Comparison of ENCODE assay signal across 15 mouse cellular contexts in the genomic region with DNA sequence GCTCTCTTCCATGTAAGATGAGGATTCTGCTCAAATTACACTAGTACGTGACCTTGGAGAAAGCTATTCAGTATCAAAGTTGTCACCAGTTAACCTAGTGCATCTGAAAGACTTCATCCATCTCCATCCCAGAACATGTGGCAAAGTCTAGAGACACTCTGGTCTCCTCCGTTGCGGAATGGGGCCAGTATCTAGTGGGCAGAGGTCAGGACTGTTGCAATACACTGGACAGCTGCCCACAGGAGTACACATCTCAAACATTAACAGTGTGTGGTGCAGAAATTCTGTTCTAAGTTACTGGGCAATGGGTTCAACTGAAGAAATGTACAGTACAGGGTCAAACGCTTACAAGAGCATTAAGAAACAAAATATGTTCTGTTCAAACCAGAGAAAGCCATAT. TPM values are rescaled to one million over a fixed set of nuclear protein-coding genes. Genes with fewer than 3 reads are reported as not detected.
A peak's percentile ranks its signal among the peaks of the same experiment; 100 is the strongest.
DNase-seq lines count a peak whose midpoint lies in the region; ATAC-seq and TF ChIP-seq lines count a peak whose summit lies in the region.
"Had no signal": no experiment of that assay in that cellular context is flagged by ENCODE, and none has a peak within 500 bp of the region (broad histone marks: within the 10 kb centered on the region; RNA-seq: fewer than 3 reads in every experiment).

No protein-coding gene starts in this region.

- no peak for TF ChIP-seq CTCF in kidney, adult 2 months (conservative IDR thresholded peaks at IDR 0.05; ENCODE audit: insufficient read depth, insufficient read length, low read depth, low read length)

- H3K4me1 ChIP-seq in liver, embryonic 13.5 days (replicated peaks): peaks cover 76% of the 10 kb centered on the region
- peaks cover 69% of the 10 kb centered on the region for H3K4me1 ChIP-seq in liver, embryonic 12.5 days
- peaks cover 61% of the 10 kb centered on the region for H3K4me1 ChIP-seq in kidney, adult 2 months (ENCODE audit: control insufficient read depth, insufficient read depth, low read length)
- H3K4me1 ChIP-seq in liver, embryonic 15.5 days (replicated peaks): peaks cover 72% of the 10 kb centered on the region
- peaks cover 18% of the 10 kb centered on the region for H3K4me1 ChIP-seq in hindbrain, embryonic 13.5 days (replicated peaks)

- no peak for DNase-seq in liver, embryonic 13.5 days
- peak; percentile 94 for DNase-seq in kidney, adult 2 months
- DNase-seq in skeletal muscle tissue, adult 2 months (ENCODE audit: low read depth, low spot score): peak; percentile 36
- DNase-seq in thymus, postnatal 36 days: no peak
- DNase-seq: cerebellum, adult 2 months; heart, postnatal 10 days; right cerebral cortex, postnatal 4 days had no signal

- H3K4me3 ChIP-seq in liver, embryonic 13.5 days (replicated peaks): no peak overlapping the region
- no peak overlapping the region for H3K4me3 ChIP-seq in liver, embryonic 12.5 days
- H3K4me3 ChIP-seq in kidney, adult 2 months (ENCODE audit: insufficient read depth, low read depth, low read length): no peak overlapping the region
- H3K4me3 ChIP-seq in liver, embryonic 15.5 days (replicated peaks): no peak overlapping the region
- H3K4me3 ChIP-seq in hindbrain, embryonic 13.5 days: no peak overlapping the region
- H3K4me3 ChIP-seq: limb, embryonic 13.5 days had no signal

- no peaks in the 10 kb centered on the region for H3K27me3 ChIP-seq in liver, embryonic 13.5 days
- H3K27me3 ChIP-seq in liver, embryonic 12.5 days (replicated peaks): no peaks in the 10 kb centered on the region
- H3K27me3 ChIP-seq in kidney, adult 2 months (replicated peaks; ENCODE audit: control insufficient read depth, insufficient read depth, low read length): no peaks in the 10 kb centered on the region
- H3K27me3 ChIP-seq in liver, embryonic 15.5 days: no peaks in the 10 kb centered on the region
- H3K27me3 ChIP-seq in hindbrain, embryonic 13.5 days: no peaks in the 10 kb centered on the region
- H3K27me3 ChIP-seq: limb, embryonic 13.5 days; Patski had no signal

- no peak overlapping the region for H3K4me2 ChIP-seq in liver, embryonic 13.5 days
- no peak overlapping the region for H3K4me2 ChIP-seq in liver, embryonic 12.5 days
- no peak overlapping the region for H3K4me2 ChIP-seq in liver, embryonic 15.5 days
- H3K4me2 ChIP-seq in hindbrain, embryonic 13.5 days: no peak overlapping the region
- H3K4me2 ChIP-seq: limb, embryonic 13.5 days had no signal

- WGBS in liver, embryonic 13.5 days (ENCODE audit: insufficient replicate concordance): 82% methylated on average over 4 of the region's 4 CpGs
- WGBS in liver, embryonic 12.5 days (ENCODE audit: insufficient replicate concordance): 80% methylated on average over 4 of the region's 4 CpGs
- WGBS in kidney, adult 2 months: 33% methylated on average over 4 of the region's 4 CpGs
- WGBS in liver, embryonic 15.5 days (ENCODE audit: insufficient replicate concordance): 76% methylated on average over 4 of the region's 4 CpGs
- 90% methylated on average over 4 of the region's 4 CpGs for WGBS in hindbrain, embryonic 13.5 days

- H3K27ac ChIP-seq in liver, embryonic 13.5 days: peak overlapping the region; percentile 35; the same call in 1 of the 2 replicates
- H3K27ac ChIP-seq in liver, embryonic 12.5 days: no peak overlapping the region
- H3K27ac ChIP-seq in kidney, adult 2 months (ENCODE audit: insufficient read depth, low read depth, low read length): peak overlapping the region; percentile 83
- peak overlapping the region; percentile 56; the same call in 1 of the 2 replicates for H3K27ac ChIP-seq in liver, embryonic 15.5 days (replicated peaks)
- no peak overlapping the region for H3K27ac ChIP-seq in hindbrain, embryonic 13.5 days
- H3K27ac ChIP-seq: hindbrain, postnatal 0 days; limb, embryonic 13.5 days had no signal

- H3K9me3 ChIP-seq in liver, embryonic 13.5 days (replicated peaks): no peaks in the 10 kb centered on the region
- no peaks in the 10 kb centered on the region for H3K9me3 ChIP-seq in liver, embryonic 12.5 days (replicated peaks)
- no peaks in the 10 kb centered on the region for H3K9me3 ChIP-seq in liver, embryonic 15.5 days (replicated peaks)
- no peaks in the 10 kb centered on the region for H3K9me3 ChIP-seq in hindbrain, embryonic 13.5 days
- H3K9me3 ChIP-seq: limb, embryonic 13.5 days had no signal

- peaks cover 14% of the 10 kb centered on the region for H3K36me3 ChIP-seq in liver, embryonic 13.5 days
- H3K36me3 ChIP-seq in liver, embryonic 12.5 days: peaks cover 22% of the 10 kb centered on the region
- no peaks in the 10 kb centered on the region for H3K36me3 ChIP-seq in kidney, adult 2 months (ENCODE audit: control insufficient read depth, insufficient read depth, low read length)
- H3K36me3 ChIP-seq in liver, embryonic 15.5 days (replicated peaks): peaks cover 22% of the 10 kb centered on the region
- peaks cover 13% of the 10 kb centered on the region for H3K36me3 ChIP-seq in hindbrain, embryonic 13.5 days

- no peak for TF ChIP-seq POLR2A in kidney, adult 2 months (IDR thresholded peaks at IDR 0.05; ENCODE audit: low read depth, low read length)

- ATAC-seq in liver, embryonic 13.5 days (ENCODE audit: low read depth): peak; percentile 56
- no peak for ATAC-seq in liver, embryonic 12.5 days
- ATAC-seq in liver, embryonic 15.5 days (ENCODE audit: insufficient read depth): peak; percentile 72
- no peak for ATAC-seq in inflammation-experienced regulatory T-cells, adult 6 months
- no peak for ATAC-seq in hindbrain, embryonic 13.5 days (ENCODE audit: low FRiP score)
- ATAC-seq: forebrain, embryonic 16.5 days; hindbrain, postnatal 0 days; Patski had no signal

- H3K9ac ChIP-seq in liver, embryonic 13.5 days: no peak overlapping the region
- H3K9ac ChIP-seq in liver, embryonic 12.5 days: no peak overlapping the region
- no peak overlapping the region for H3K9ac ChIP-seq in liver, embryonic 15.5 days
- no peak overlapping the region for H3K9ac ChIP-seq in hindbrain, embryonic 13.5 days
- H3K9ac ChIP-seq: limb, embryonic 13.5 days had no signal

RNA-seq across cellular contexts. Expression of a gene that starts 25.0 kb away (rescaled TPM):
- 9.4 and 10.9 TPM in 2 replicates for polyA plus RNA-seq in liver, embryonic 13.5 days (2015; fragmentation: Nextera tagmentation; extraction: Ambion mirVana)
- 15.4 and 15.7 TPM in 2 replicates for polyA plus RNA-seq in liver, embryonic 12.5 days (2016; fragmentation: Nextera tagmentation; extraction: Ambion mirVana)
- polyA plus RNA-seq in kidney, adult 2 months (2012; rRNA removed): 45.2 and 50.0 TPM in 2 replicates
- 9.0 and 9.5 TPM in 2 replicates for polyA plus RNA-seq in liver, embryonic 15.5 days (2015; fragmentation: Nextera tagmentation; extraction: Ambion mirVana)
- polyA plus RNA-seq in inflammation-experienced regulatory T-cells, adult 6 months (2017; shearing (Covaris generic)): 10 to 100 TPM; 37.2 to 66.0 (median 57.9) TPM
- polyA plus RNA-seq in hindbrain, embryonic 13.5 days (2015; fragmentation: Nextera tagmentation; extraction: Ambion mirVana): 68.1 and 70.1 TPM in 2 replicates

Comparison
In these comparisons a context has a peak if more than half of its experiments do, and no peak if none do; other contexts are left out.
1. ATAC-seq: peak in liver, embryonic 13.5 days (single experiment) and liver, embryonic 15.5 days (single experiment); none in liver, embryonic 12.5 days (single experiment), inflammation-experienced regulatory T-cells, adult 6 months (single experiment) and hindbrain, embryonic 13.5 days (single experiment).
2. H3K27ac ChIP-seq: peak in liver, embryonic 13.5 days (single experiment), kidney, adult 2 months (single experiment) and liver, embryonic 15.5 days (single experiment); none in liver, embryonic 12.5 days (single experiment) and hindbrain, embryonic 13.5 days (single experiment).
3. DNase-seq: peak in kidney, adult 2 months (single experiment) and skeletal muscle tissue, adult 2 months (single experiment); none in liver, embryonic 13.5 days (single experiment) and thymus, postnatal 36 days (0 of 2).